Mouse (Mus musculus): Measurements from ENCODE around the gene Klk1b26.

- TF ChIP-seq POLR2A (IDR thresholded peaks at IDR 0.05; ENCODE audit: borderline replicate concordance, extremely low read depth, insufficient read depth, insufficient read length, poor library complexity, severe bottlenecking) (no peak), CTCF (IDR thresholded peaks at IDR 0.05; ENCODE audit: borderline replicate concordance, extremely low read depth, insufficient read depth, insufficient read length) (no peak)
Observed at GRCm38 (mm10) chr7:44015071-44015470, 3.1 kb downstream of the Klk1b26 start.

Measured in brain, embryonic 14.5 days (tissue).